Mouse (Mus musculus): ENCODE measurements around the gene B430306N03Rik. TPM values are rescaled to one million over a fixed set of nuclear protein-coding genes. Genes with fewer than 3 reads are reported as not detected.

Gene B430306N03Rik
- total and polyA plus RNA-seq, 2 experiments from 2014 or later = 0.18 to 0.23 TPM

DNA sequence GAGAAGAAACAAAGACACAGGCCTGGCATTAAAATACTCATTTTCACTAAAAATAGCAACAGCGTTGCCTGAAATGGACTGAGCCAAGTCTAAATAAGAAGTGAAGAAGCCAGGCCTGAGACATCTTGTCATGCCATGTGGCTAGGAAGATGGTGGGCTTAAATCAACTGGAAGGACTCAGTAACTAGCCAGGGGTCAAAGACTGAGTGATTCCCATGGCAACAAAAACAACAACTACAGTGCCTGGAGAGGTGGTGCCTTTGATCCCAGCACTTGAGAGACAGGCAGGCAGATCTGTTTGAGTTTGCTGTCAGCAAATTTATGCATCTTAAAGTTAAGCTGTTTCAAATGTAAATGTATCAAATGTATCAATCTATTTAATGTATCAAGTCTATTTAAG lies 24.3 kb downstream of the B430306N03Rik start:
- no peak for DNase-seq (ENCODE audit: low spot score)
- no peak overlapping the region for H3K4me3 ChIP-seq (ENCODE audit: low read depth, low read length)
- no peak overlapping the region for H3K27ac ChIP-seq (ENCODE audit: low read depth)
- H3K27me3 ChIP-seq (ENCODE audit: control insufficient read depth, insufficient read depth, low read length) = no peaks in the 10 kb centered on the region
- no peak overlapping the region for H3K9ac ChIP-seq (replicated peaks; ENCODE audit: low read depth, low read length)
- WGBS = 60% methylated on average over 1 of the region's 1 CpGs
- no peaks in the 10 kb centered on the region for H3K9me3 ChIP-seq (replicated peaks; ENCODE audit: control insufficient read depth, low read length)
- no peak overlapping the region for H3K4me2 ChIP-seq (ENCODE audit: low read depth, low read length)
- no peaks in the 10 kb centered on the region for H3K36me3 ChIP-seq (replicated peaks; ENCODE audit: control insufficient read depth, insufficient read depth, low read length)
- no peak for ATAC-seq (ENCODE audit: insufficient read depth, low read depth)
- no peak for TF ChIP-seq EP300 (IDR thresholded peaks at IDR 0.05; ENCODE audit: low read depth)
- no peak for TF ChIP-seq CTCF (IDR thresholded peaks at IDR 0.05; ENCODE audit: low read depth)
- no peaks in the 10 kb centered on the region for H3K4me1 ChIP-seq (ENCODE audit: control insufficient read depth, insufficient read depth)

DNA sequence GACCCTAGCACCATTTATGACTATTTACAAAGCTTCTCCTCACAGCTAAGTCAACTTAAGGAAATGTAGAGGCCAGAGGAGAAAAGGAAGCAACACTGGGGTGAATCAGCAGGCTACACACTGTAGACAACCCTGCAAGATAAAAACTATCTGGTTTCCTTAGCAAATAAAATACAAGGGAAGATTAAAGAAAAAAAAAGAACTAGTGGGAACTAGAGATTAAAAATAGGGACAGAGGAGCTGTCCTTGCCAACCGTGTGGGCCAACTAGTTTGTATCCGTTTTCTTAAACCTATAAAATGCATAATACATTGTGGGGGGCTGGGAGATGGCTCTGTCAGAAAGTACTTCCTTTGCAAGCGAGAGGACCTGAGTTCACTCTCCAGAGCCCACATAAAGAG lies 26.0 kb downstream of the B430306N03Rik start:
- no peaks in the 10 kb centered on the region for H3K4me1 ChIP-seq (ENCODE audit: control insufficient read depth, insufficient read depth)
- no peaks in the 10 kb centered on the region for H3K27me3 ChIP-seq (ENCODE audit: control insufficient read depth, insufficient read depth, low read length)
- ATAC-seq (ENCODE audit: insufficient read depth, low read depth) = no peak
- TF ChIP-seq CTCF (IDR thresholded peaks at IDR 0.05; ENCODE audit: low read depth) = no peak
- no peak overlapping the region for H3K4me2 ChIP-seq (ENCODE audit: low read depth, low read length)
- WGBS = 51% methylated on average over 3 of the region's 3 CpGs
- H3K9ac ChIP-seq (replicated peaks; ENCODE audit: low read depth, low read length) = no peak overlapping the region
- no peak overlapping the region for H3K4me3 ChIP-seq (ENCODE audit: low read depth, low read length)
- H3K36me3 ChIP-seq (replicated peaks; ENCODE audit: control insufficient read depth, insufficient read depth, low read length) = no peaks in the 10 kb centered on the region
- DNase-seq (ENCODE audit: low spot score) = no peak
- H3K9me3 ChIP-seq (replicated peaks; ENCODE audit: control insufficient read depth, low read length) = no peaks in the 10 kb centered on the region
- no peak overlapping the region for H3K27ac ChIP-seq (ENCODE audit: low read depth)

DNA sequence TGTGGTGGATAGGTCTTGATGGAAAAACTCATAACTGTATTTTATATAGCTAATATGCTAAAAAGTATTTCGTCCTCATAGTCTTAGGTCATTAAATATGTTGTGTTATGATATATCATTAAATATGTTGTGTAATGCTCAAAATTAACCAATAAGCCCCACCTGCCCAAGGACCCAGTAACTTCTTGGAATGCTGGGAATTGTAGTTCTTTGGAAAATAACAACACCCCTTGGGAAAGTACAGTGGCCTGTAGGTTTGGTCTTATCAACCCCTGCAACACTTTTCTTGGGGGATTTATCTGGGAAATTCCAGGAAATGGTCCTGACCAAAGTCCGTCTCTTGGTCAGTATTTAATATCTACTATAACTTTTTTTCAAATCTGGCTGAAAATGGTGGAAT lies 27.1 kb downstream of the B430306N03Rik start:
- H3K4me3 ChIP-seq (ENCODE audit: low read depth, low read length) = no peak overlapping the region
- no peaks in the 10 kb centered on the region for H3K36me3 ChIP-seq (replicated peaks; ENCODE audit: control insufficient read depth, insufficient read depth, low read length)
- H3K4me2 ChIP-seq (ENCODE audit: low read depth, low read length) = no peak overlapping the region
- WGBS = 64% methylated on average over 2 of the region's 2 CpGs
- TF ChIP-seq EP300 (IDR thresholded peaks at IDR 0.05; ENCODE audit: low read depth) (no peak), CTCF (IDR thresholded peaks at IDR 0.05; ENCODE audit: low read depth) (no peak)
- no peak overlapping the region for H3K9ac ChIP-seq (replicated peaks; ENCODE audit: low read depth, low read length)
- no peaks in the 10 kb centered on the region for H3K9me3 ChIP-seq (replicated peaks; ENCODE audit: control insufficient read depth, low read length)
- no peaks in the 10 kb centered on the region for H3K27me3 ChIP-seq (ENCODE audit: control insufficient read depth, insufficient read depth, low read length)
- ATAC-seq (ENCODE audit: insufficient read depth, low read depth) (no peak), DNase-seq (ENCODE audit: low spot score) (no peak)
- no peaks in the 10 kb centered on the region for H3K4me1 ChIP-seq (ENCODE audit: control insufficient read depth, insufficient read depth)
- no peak overlapping the region for H3K27ac ChIP-seq (ENCODE audit: low read depth)

DNA sequence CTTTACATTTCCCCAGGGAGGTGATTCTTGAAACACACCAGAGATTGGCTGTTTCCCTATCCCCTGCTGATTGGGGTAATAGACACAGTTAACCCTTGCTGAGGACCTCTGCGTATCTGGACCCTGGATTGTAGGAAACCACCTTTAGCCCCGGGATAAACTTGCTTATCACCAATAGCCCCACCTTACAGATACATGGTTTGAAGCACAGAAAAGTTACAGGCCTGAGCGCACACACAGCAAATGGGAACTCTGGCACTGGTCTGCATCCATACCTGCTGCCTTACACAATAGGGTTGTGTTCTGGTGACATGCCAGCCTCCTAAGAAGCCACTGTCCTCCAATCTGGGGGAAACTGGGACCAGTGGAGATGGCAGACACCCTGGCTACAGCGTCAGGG lies 29.9 kb downstream of the B430306N03Rik start:
- no peaks in the 10 kb centered on the region for H3K4me1 ChIP-seq (ENCODE audit: control insufficient read depth, insufficient read depth)
- H3K27me3 ChIP-seq (ENCODE audit: control insufficient read depth, insufficient read depth, low read length) = no peaks in the 10 kb centered on the region
- ATAC-seq (ENCODE audit: insufficient read depth, low read depth) = no peak
- no peak for DNase-seq (ENCODE audit: low spot score)
- no peak overlapping the region for H3K4me3 ChIP-seq (ENCODE audit: low read depth, low read length)
- WGBS = 77% methylated on average over 4 of the region's 4 CpGs
- H3K9me3 ChIP-seq (replicated peaks; ENCODE audit: control insufficient read depth, low read length) = no peaks in the 10 kb centered on the region
- H3K36me3 ChIP-seq (replicated peaks; ENCODE audit: control insufficient read depth, insufficient read depth, low read length) = no peaks in the 10 kb centered on the region
- H3K4me2 ChIP-seq (ENCODE audit: low read depth, low read length) = no peak overlapping the region
- H3K27ac ChIP-seq (ENCODE audit: low read depth) = no peak overlapping the region
- no peak overlapping the region for H3K9ac ChIP-seq (replicated peaks; ENCODE audit: low read depth, low read length)
- no peak for TF ChIP-seq CTCF (IDR thresholded peaks at IDR 0.05; ENCODE audit: low read depth)
- no peak for TF ChIP-seq EP300 (IDR thresholded peaks at IDR 0.05; ENCODE audit: low read depth)

DNA sequence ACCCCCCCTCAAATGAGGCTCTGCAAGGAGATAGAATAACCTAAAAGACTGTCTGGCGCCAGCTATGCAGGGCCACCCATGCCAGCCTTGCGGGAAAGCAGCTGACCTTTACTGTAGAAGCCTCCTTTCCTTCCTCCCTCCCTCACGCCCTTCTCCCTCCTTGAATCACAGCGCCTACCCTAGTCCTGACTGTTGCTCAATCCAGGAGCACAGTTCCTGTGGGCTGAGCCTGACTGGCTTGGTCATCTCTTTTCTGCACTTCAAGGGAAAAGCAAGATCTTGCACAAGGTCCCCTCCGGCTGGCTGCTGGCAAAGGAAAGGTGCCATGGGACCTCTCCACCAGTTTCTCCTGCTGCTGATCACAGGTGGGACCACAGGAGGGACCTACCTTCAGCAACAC lies 30.3 kb downstream of the B430306N03Rik start, which contains the start of gene Trem2:
Gene Trem2 (plus strand): TSS at position 171 of the 400 bp plus-strand sequence.
- Histone ChIP-seq H3K4me3 (ENCODE audit: low read depth, low read length) (no peak within 1 kb of the TSS), H3K9me3 (replicated peaks; ENCODE audit: control insufficient read depth, low read length) (no peaks in the 10 kb centered on the region), H3K9ac (replicated peaks; ENCODE audit: low read depth, low read length) (no peak within 1 kb of the TSS), H3K27ac (ENCODE audit: low read depth) (no peak within 1 kb of the TSS), H3K36me3 (replicated peaks; ENCODE audit: control insufficient read depth, insufficient read depth, low read length) (no peaks in the 10 kb centered on the region), H3K27me3 (ENCODE audit: control insufficient read depth, insufficient read depth, low read length) (no peaks in the 10 kb centered on the region), H3K4me2 (ENCODE audit: low read depth, low read length) (no peak within 1 kb of the TSS), H3K4me1 (ENCODE audit: control insufficient read depth, insufficient read depth) (no peaks in the 10 kb centered on the region)
- WGBS = 73% methylated on average over 5 of the region's 5 CpGs
- ATAC-seq (ENCODE audit: insufficient read depth, low read depth) (no peak), DNase-seq (ENCODE audit: low spot score) (no peak)
- TF ChIP-seq EP300 (IDR thresholded peaks at IDR 0.05; ENCODE audit: low read depth) (no peak), CTCF (IDR thresholded peaks at IDR 0.05; ENCODE audit: low read depth) (no peak)

DNA sequence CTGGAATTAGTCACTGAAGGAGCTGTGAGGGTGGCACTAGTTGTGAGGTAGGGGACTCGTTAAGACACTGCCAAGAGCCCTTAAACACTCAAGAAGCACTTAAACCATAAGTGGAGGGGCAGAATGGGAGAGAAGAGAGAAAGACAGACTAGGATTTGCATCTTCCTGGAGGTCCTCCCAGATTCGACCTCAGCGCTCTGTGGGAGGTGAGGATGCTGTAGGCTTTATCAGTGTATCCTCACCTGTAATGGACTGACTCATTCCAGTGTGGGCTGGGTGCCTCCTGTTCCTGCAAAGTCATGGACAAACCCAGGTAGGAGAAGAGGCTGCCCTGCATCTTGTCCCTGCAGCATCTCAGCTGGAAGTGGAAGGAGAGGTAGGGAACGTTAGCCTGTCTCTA lies 30.9 kb downstream of the B430306N03Rik start:
- Histone ChIP-seq H3K9ac (replicated peaks; ENCODE audit: low read depth, low read length) (no peak overlapping the region), H3K4me1 (ENCODE audit: control insufficient read depth, insufficient read depth) (no peaks in the 10 kb centered on the region), H3K36me3 (replicated peaks; ENCODE audit: control insufficient read depth, insufficient read depth, low read length) (no peaks in the 10 kb centered on the region), H3K4me3 (ENCODE audit: low read depth, low read length) (no peak overlapping the region), H3K27ac (ENCODE audit: low read depth) (no peak overlapping the region), H3K4me2 (ENCODE audit: low read depth, low read length) (no peak overlapping the region), H3K9me3 (replicated peaks; ENCODE audit: control insufficient read depth, low read length) (no peaks in the 10 kb centered on the region), H3K27me3 (ENCODE audit: control insufficient read depth, insufficient read depth, low read length) (no peaks in the 10 kb centered on the region)
- DNase-seq (ENCODE audit: low spot score) (no peak), ATAC-seq (ENCODE audit: insufficient read depth, low read depth) (no peak)
- TF ChIP-seq CTCF (IDR thresholded peaks at IDR 0.05; ENCODE audit: low read depth) = no peak
- TF ChIP-seq EP300 (IDR thresholded peaks at IDR 0.05; ENCODE audit: low read depth) = no peak
- 58% methylated on average over 4 of the region's 4 CpGs for WGBS

Measured in heart, postnatal 0 days (tissue).